Mouse (Mus musculus) layer of hippocampus, postnatal 14 days (tissue): ENCODE results near the gene B3gnt4. TPM values are rescaled to one million over a fixed set of nuclear protein-coding genes. Genes with fewer than 3 reads are reported as not detected.

Experiments used
- DNase-seq, 2 experiments: peaks; one replicate each; pipeline ENCODE4 v3.0.0; 2021 to 2022; ENCODE audit warnings: low spot score in 2 of 2, mixed read lengths in 1 of 2
- microRNA-seq, 2 experiments: library from miRNA; unstranded; fragments of <30 nt; microRNA quantifications; one replicate each; pipeline ENCODE4 v1.2.0; 2021
- total RNA-seq, 2 experiments: library from RNA; stranded (reverse); gene quantifications; 2 replicates each; pipeline ENCODE4 v1.2.3; 2021

B3gnt4 gene
- total RNA-seq, 2 experiments from 2014 or later: 1.5 TPM

DNA sequence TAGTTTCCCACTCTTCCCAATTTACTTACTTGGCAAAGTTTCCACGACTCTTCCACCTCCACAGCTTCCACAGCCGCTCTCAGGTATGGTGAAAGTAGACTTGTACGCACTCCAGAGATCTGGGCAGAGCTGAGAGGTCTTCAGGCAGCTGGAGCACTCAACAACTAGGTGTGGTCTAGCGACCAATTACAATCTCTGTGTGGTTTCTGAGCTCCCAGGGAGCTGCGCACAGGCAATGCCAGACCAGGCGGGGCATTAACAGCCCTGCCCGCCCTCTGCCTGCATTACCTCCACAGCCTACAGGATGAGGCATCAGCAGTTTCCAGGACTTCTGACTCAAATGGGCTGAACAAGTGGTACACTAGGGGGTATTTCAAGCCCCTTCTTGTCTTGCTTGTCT is 15.0 kb downstream of the B3gnt4 start, which contains the start of gene Gm49027:
Gene Gm49027 (minus strand): TSS at position 208 of the 400 bp plus-strand sequence.
- no peak for DNase-seq

DNA sequence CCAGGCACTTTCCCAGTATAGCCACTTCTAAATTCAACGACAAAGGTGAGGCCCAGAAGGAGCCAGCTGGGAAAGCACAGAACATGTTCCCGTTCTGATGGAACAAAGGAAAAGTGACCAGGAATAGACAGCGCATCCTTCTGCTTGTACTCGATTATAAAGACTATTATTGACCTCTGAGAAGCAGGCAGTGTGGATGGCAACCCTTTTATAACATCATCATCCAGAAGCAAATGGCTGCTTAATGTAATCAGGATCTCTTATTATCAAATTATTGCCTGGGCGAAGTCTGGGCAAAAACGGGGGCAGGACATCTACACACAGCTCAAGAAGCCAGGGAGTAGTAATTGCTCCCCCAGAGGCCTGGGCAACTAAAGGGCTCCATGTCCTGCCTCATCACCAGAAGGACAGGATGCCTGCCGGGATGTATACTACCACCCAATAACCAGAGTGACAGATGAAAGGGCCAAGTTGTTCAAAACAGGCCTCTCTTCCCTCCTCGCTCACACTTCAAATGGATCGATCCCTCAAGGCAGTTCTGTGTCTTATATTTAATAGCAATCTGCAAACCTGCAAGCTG is 15.7 kb downstream of the B3gnt4 start:
- no peak for DNase-seq

DNA sequence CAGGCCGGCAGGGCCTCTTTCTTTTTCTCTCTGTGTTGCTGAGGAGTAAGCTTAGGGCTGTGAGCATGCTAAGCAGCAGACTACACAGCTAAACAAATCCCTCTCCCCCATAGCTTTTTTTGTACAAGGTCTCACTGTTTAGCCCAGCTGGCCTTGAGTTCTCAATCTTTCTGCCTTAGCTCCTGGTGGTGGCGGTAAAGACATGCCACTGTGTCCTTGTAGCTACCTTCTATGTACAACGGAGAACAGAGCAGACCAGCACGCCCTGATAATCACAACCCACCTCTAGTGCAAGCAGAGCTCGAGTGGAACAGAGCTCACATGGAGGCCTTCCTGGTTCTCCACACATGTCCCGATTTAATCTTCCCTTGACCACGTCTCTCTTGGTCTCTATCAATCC is 18.4 kb downstream of the B3gnt4 start:
- no peak for DNase-seq

DNA sequence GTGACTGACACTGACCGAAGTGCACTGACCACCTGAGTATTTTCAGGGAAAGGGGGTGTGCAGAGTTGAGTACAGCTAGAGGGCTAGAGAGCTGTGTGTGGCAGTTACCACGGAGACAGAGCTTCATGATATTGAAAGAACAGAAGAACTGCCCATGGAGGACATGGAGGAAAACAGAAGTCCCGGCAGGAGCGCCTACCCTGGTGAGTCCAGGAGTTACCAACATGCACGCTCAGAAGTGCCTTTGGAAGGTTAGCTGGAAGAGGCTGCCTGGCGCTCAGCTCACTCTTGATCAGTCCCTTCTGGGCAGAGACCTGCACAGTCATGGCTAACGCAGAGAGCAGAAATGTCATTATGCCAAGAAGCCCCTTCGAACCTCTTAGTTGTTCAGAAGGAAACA is 19.8 kb downstream of the B3gnt4 start:
- DNase-seq: no peak

DNA sequence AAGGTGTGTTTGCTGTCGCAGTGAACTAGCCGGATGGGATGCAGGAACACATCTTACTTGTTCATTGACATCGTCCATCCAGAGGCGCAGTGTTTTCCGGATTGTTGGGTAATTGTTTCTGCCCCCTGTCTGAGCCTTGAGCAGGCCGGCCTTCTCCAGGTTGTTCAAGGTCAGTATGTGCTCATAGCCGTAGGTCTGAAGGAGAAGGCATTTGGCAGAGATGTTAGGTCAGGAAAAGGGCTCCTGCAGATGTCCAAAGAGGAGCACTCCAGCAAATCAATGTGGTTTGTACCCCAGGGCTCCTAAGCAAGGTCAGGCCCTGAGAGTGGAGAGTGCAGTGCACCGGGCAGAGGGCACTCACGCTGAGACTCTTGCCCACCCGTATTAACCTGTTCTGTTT is 23.5 kb downstream of the B3gnt4 start:
- no peak for DNase-seq

DNA sequence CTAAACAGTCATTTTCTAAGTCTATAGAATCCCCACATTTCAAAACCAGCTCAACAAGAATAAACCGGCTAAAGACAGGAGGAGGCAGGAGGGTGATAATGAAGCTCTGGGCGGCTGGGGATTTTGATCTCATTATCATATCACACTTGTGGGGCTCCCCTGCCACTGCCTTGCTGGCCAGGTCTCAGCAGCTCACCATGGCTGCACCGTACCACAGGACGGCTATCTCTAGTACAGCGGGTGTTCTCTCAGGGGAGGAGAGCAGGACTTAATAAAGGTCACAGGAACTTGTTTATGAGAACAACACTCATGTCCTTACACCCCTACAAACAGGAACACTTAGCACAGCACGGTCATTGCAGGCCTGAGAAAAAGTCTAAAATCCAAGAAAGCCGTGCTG is 45.4 kb downstream of the B3gnt4 start:
- no peak for DNase-seq

DNA sequence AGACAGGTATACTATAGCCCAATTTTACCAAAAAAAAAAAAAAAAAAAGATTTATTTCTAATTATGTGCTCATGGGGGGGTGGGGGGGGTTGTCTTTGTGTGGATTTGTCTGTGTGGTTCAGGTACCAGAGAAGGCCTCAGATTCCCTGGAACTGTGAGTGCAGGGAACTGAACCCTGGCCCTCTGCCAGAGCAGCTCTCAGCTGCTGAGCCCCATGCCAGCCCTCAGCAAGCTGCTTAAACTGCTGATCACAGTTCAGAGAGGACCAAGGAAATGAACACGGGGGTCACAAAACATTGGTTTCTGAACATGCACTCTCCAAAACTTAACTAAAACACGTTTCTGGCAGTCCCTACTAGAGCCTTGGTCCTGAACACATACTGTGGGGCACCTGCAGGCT is 46.2 kb downstream of the B3gnt4 start:
- peak; percentile 39 to 73 for DNase-seq

DNA sequence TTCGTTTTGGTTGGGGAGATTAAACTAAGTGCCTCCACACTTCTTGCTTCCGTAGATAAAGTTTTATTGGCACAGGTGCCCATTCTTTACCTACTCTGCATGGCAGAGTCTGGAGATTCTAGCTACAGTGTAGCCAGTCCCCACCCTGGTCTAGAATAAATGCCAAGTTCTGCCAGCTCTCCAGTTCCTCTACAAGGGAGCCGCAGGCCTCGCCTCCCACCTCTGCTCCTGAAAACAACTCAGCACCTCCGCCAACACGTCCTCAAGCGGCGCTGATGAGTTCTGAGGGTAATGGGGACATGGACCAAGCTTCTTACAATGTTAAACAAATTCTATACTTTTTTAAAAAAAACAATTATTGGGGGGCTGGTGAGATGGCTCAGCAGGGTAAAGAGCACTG is 49.3 kb downstream of the B3gnt4 start:
- no peak for DNase-seq

DNA sequence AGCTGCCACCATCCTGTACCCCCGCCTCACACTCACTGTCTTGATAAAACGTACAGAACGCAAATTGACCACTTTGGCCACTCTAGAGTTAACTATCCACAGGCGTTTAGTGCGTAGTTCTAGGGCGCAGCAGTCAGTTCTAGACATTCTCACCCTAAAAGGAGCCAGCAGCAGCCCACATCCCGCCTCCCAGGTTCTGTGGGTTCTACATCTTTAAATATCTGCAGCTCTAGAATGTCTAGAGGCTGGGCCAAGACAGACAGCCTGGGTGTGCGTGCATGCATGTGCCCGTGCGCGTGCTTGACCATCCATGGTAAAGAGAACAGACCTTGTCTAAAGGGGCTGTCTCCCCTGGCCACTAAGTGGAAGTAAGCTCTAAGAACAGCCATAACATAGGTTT is 50.9 kb downstream of the B3gnt4 start:
- no peak for DNase-seq

Small RNA genes within 50 kb of the gene (microRNA-seq; reads per million reads assigned to microRNA genes)
- gene Mir7647: 1.4 to 1.8 reads per million in 2 experiments

Other genes starting within 250 kb of the B3gnt4 start
- gene Bcl7a, start 166.6 kb upstream of the B3gnt4 start, total RNA-seq: 10 to 100 TPM; 66.9 TPM
- 10 to 100 TPM; 22.9 to 25.2 TPM for gene Mlxip, start 115.7 kb upstream of the B3gnt4 start, total RNA-seq
- gene Lrrc43, start 21.2 kb upstream of the B3gnt4 start, total RNA-seq: 1 to 10 TPM; 1.1 to 1.5 TPM
- gene Il31, start 21.0 kb upstream of the B3gnt4 start, total RNA-seq: not detected
- 10 to 100 TPM; 46.6 to 47.6 TPM for gene Diablo, start 13.7 kb downstream of the B3gnt4 start, total RNA-seq
- gene Gm49027, start 15.0 kb downstream of the B3gnt4 start, total RNA-seq: 1 to 10 TPM; 7.1 to 7.3 TPM
- gene Vps33a, start 62.6 kb downstream of the B3gnt4 start, total RNA-seq: 10 to 100 TPM; 72.9 to 76.5 TPM
- gene Clip1, start 174.2 kb downstream of the B3gnt4 start, total RNA-seq: 100 to 1,000 TPM; 112 to 122 TPM
- gene Zcchc8, start 210.6 kb downstream of the B3gnt4 start, total RNA-seq: 10 to 100 TPM; 44.3 to 50.0 TPM
- 10 to 100 TPM; 89.5 to 96.9 TPM for gene Rsrc2, start 239.0 kb downstream of the B3gnt4 start, total RNA-seq
- gene Kntc1, start 239.3 kb downstream of the B3gnt4 start, total RNA-seq: 1 to 10 TPM; 1.7 to 2.9 TPM